Mouse (Mus musculus) midbrain, postnatal 0 days (tissue): ENCODE measurements around the gene Mfap4. TPM values are rescaled to one million over a fixed set of nuclear protein-coding genes. Genes with fewer than 3 reads are reported as not detected.

Source experiments
- ATAC-seq: fragments of 200-750 bp; cut with Nextera tagmentation; 2 replicates; pipeline ENCODE4 v1.8.0; 2017; ENCODE audit warnings: moderate number of reproducible peaks, mild to moderate bottlenecking, moderate TSS enrichment, moderate library complexity; ENCODE audit not compliant: low FRiP score
- DNase-seq: peaks from one replicate; pipeline ENCODE4 v3.0.0-alpha.2; 2015; ENCODE audit warnings: low spot score
- H3K27ac ChIP-seq: fragments of 300-500 bp; sonication (generic); 2 replicates; pipeline ENCODE4 v1.5.1; 2014; ENCODE audit warnings: low read depth, mild to moderate bottlenecking, low read length, mixed read lengths
- H3K27me3 ChIP-seq: fragments of 300-500 bp; sonication (generic); 2 replicates; pipeline ENCODE4 v1.6.1; 2014; ENCODE audit warnings: low read length, control low read depth, mixed read lengths; ENCODE audit not compliant: insufficient read depth
- H3K36me3 ChIP-seq: fragments of 300-500 bp; sonication (generic); 2 replicates; pipeline ENCODE4 v1.6.1; 2014; ENCODE audit warnings: low read length, control low read depth, mixed read lengths; ENCODE audit not compliant: insufficient read depth
- H3K4me1 ChIP-seq: fragments of 300-500 bp; sonication (generic); 2 replicates; pipeline ENCODE4 v1.6.1; 2014; ENCODE audit warnings: mild to moderate bottlenecking, control low read depth, antibody characterized with exemption, low read length, mixed read lengths; ENCODE audit not compliant: insufficient read depth
- H3K4me2 ChIP-seq: fragments of 300-500 bp; sonication (generic); 2 replicates; pipeline ENCODE4 v1.6.1; 2014; ENCODE audit warnings: low read depth, mild to moderate bottlenecking, low read length, mixed read lengths; ENCODE audit not compliant: poor library complexity, severe bottlenecking
- H3K4me3 ChIP-seq: fragments of 300-500 bp; sonication (generic); 2 replicates; pipeline ENCODE4 v1.5.1; 2014; ENCODE audit warnings: low read depth, mild to moderate bottlenecking, low read length, moderate library complexity
- H3K9ac ChIP-seq: fragments of 300-500 bp; sonication (generic); replicated peaks from 2 replicates; pipeline ENCODE4 v1.6.1; 2014; ENCODE audit warnings: mild to moderate bottlenecking, low read length, moderate library complexity, mixed read lengths; ENCODE audit not compliant: poor library complexity, severe bottlenecking
- H3K9me3 ChIP-seq: fragments of 300-500 bp; sonication (generic); 2 replicates; pipeline ENCODE4 v1.6.1; 2016; ENCODE audit warnings: low read length, control low read depth
- CTCF ChIP-seq: IDR thresholded peaks from 2 replicates; pipeline ENCODE4 v1.5.1; 2016; ENCODE audit warnings: antibody characterized with exemption, mild to moderate bottlenecking
- WGBS: fragments of 180-500 bp; shearing (Covaris S2); extraction: QIAGEN DNeasy Blood & Tissue Kit; methylation state at CpG from one replicate; pipeline ENCODE4 v1.1.7; 2014; 5-methylcytosine and 5-hydroxymethylcytosine counted together
- polyA plus RNA-seq: library from polyadenylated mRNA; unstranded; fragments of >200 nt; fragmentation: Nextera tagmentation; extraction: Ambion mirVana; gene quantifications from 2 replicates; pipeline ENCODE4 v1.2.1, GENCODE M21; 2015
- total RNA-seq: library from RNA; depleted of rRNA; stranded (reverse); fragments of >200 nt; gene quantifications from 2 replicates; pipeline ENCODE4 v1.2.3, GENCODE M21; 2014

Mfap4 gene
- total and polyA plus RNA-seq, 2 experiments from 2014 or later, result 14.1 to 22.8 TPM

DNA sequence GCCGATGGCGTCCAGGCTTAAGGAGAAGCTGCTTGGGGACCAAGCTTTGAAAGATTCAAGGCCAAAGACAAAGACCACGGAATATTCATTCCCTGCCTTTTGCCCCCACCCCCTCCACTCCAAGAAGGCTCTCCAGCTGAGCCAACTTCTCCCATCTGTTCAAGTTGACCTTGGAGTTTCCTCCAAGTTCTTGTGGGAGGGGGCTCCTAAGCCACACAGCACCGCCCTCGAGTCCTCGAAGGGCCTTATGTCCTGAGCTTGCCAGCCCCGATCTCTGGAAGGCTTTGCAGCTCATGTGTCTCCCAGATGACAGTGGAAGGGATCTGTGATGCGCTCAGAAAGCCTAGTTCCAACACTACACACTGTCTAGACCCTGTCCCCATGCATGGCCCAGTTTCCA, 37.9 kb upstream of the Mfap4 start:
- no peak for TF ChIP-seq CTCF
- Histone ChIP-seq H3K4me2 (no peak overlapping the region), H3K9me3 (no peaks in the 10 kb centered on the region), H3K27ac (no peak overlapping the region), H3K4me3 (no peak overlapping the region), H3K4me1 (no peaks in the 10 kb centered on the region), H3K36me3 (peaks cover 15% of the 10 kb centered on the region; the same call in 1 of the 2 replicates), H3K9ac (no peak overlapping the region), H3K27me3 (no peaks in the 10 kb centered on the region)
- no peak for DNase-seq
- no peak for ATAC-seq
- WGBS, result 84% methylated on average over 8 of the region's 8 CpGs

DNA sequence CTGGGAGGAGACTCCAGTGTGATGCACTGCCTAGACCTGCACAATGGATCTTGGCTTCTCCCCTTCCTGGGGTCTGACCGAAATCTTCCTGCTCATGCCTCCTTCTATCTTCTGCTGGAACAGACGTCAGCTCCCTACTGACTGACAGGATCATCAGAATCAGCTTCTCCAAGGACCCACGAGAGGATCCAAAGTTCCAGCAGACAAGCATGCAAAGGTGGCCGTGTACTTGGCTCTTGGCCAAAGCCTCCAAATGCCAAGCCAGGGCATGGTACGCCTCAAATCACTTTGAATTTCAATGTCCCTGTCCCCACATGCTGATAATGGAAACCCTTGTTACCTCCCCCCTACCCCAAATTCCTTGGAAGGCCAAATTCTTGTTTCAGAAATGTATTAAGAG, 37.2 kb upstream of the Mfap4 start:
- H3K27ac ChIP-seq, result no peak overlapping the region
- DNase-seq (peak; percentile 24), ATAC-seq (no peak)
- no peak overlapping the region for H3K4me2 ChIP-seq
- H3K9me3 ChIP-seq, result no peaks in the 10 kb centered on the region
- TF ChIP-seq CTCF, result no peak
- no peak overlapping the region for H3K9ac ChIP-seq
- peaks cover 15% of the 10 kb centered on the region; the same call in 1 of the 2 replicates for H3K36me3 ChIP-seq
- H3K4me3 ChIP-seq, result no peak overlapping the region
- 42% methylated on average over 5 of the region's 5 CpGs for WGBS
- H3K4me1 ChIP-seq, result no peaks in the 10 kb centered on the region
- no peaks in the 10 kb centered on the region for H3K27me3 ChIP-seq

DNA sequence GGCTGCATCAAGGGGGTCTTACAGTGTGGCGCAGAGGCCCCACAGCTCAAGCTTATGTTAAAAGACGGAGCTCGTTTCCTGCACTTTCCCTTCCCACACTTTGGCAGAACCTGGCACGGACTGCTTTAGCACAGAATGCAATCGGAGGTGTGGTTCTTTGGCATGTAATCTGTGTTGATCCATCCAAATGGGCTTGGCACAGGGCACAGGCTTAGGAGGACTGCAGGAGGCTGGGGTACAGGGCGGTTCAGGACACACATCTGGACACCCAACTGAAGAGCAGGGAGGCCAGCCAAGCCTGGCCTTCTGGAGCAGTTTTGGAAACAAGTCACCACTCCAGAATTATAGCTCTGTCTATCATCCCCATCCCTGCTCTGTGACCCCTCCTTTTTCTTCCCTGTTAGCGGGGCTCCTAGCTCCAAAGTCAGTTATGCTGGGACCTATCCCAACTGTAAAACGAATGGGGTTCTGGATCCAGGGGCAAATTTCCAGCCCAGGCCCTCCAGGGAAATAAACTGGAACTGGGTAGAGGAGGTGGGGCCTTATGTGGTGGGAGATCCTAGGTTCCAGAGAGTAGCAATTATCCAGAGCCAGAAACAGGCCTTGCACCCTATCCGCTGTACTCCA, 36.5 kb upstream of the Mfap4 start:
- Histone ChIP-seq H3K4me1 (no peaks in the 10 kb centered on the region), H3K4me3 (no peak overlapping the region), H3K36me3 (peaks cover 15% of the 10 kb centered on the region; the same call in 1 of the 2 replicates), H3K27me3 (no peaks in the 10 kb centered on the region), H3K4me2 (no peak overlapping the region), H3K27ac (no peak overlapping the region), H3K9ac (no peak overlapping the region), H3K9me3 (no peaks in the 10 kb centered on the region)
- TF ChIP-seq CTCF, result no peak
- WGBS, result 65% methylated on average over 9 of the region's 9 CpGs
- DNase-seq, result peak; percentile 69
- no peak for ATAC-seq

DNA sequence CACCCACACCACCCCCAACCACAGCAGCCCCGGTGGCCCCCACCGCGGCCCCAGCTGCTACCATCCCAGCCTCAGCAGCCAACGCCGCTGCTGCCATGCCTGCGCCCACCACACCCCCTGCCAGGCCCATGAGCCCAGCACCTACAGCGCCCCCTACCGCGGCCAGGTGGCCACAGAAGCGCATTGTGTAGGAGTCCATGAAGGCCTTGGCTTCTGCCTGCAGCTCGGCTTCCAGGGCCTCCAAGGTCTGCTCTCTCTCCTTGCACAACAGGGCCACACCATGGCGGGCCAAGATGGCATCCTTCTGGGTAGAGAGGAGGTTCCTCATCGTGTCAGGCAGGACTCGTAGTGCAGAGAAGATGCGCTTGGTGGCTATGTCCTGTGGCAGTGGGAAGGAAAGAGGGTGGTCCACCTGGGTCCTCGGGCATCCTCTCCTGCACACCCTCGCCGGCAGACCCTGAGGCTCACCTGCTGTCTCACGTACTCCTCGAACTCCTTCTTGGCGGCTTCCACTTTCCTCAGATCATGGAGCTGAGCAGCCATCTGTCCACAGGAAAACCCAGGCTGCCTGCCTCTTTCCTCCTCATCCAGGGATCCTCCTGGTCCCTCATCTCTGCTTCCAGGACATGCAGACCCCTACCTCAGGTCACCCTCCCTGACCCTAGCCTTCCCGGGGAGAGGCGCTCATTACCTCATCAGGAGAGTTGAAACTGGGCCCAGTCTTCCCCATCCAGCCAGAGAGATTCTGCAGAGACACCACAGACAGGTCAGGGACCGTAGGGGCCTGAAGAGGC, 35.5 kb upstream of the Mfap4 start:
- Histone ChIP-seq H3K9me3 (no peaks in the 10 kb centered on the region), H3K9ac (no peak overlapping the region), H3K27me3 (no peaks in the 10 kb centered on the region), H3K27ac (no peak overlapping the region), H3K4me2 (no peak overlapping the region), H3K36me3 (peaks cover 15% of the 10 kb centered on the region; the same call in 1 of the 2 replicates), H3K4me3 (no peak overlapping the region), H3K4me1 (no peaks in the 10 kb centered on the region)
- ATAC-seq, result no peak
- peak; percentile 40 for TF ChIP-seq CTCF
- no peak for DNase-seq
- WGBS, result 78% methylated on average over 24 of the region's 24 CpGs

DNA sequence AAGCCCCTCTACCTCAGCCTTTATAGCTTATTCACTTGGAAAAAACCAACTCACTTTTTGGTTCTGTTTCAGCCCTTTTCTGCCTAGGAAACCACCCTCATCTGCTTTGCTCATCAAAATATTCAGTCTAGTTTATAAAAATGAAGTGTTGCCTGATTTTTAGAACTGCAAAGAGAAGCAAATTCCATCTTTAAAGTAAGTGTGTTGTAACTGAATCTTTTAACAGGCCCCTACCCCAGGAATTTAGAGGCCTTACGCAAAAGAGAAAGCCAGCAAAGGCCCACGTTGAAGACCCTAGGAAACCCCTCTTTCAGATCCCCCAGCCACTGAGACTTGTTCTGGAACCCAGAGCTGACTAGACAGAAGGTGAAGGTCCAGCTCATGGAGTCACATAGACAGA, 21.2 kb upstream of the Mfap4 start:
- no peak overlapping the region for H3K4me3 ChIP-seq
- H3K36me3 ChIP-seq, result no peaks in the 10 kb centered on the region
- TF ChIP-seq CTCF, result no peak
- no peaks in the 10 kb centered on the region for H3K9me3 ChIP-seq
- no peak overlapping the region for H3K4me2 ChIP-seq
- WGBS, result 90% methylated on average over 2 of the region's 2 CpGs
- H3K9ac ChIP-seq, result no peak overlapping the region
- DNase-seq (no peak), ATAC-seq (no peak)
- no peaks in the 10 kb centered on the region for H3K27me3 ChIP-seq
- H3K4me1 ChIP-seq, result no peaks in the 10 kb centered on the region
- no peak overlapping the region for H3K27ac ChIP-seq

DNA sequence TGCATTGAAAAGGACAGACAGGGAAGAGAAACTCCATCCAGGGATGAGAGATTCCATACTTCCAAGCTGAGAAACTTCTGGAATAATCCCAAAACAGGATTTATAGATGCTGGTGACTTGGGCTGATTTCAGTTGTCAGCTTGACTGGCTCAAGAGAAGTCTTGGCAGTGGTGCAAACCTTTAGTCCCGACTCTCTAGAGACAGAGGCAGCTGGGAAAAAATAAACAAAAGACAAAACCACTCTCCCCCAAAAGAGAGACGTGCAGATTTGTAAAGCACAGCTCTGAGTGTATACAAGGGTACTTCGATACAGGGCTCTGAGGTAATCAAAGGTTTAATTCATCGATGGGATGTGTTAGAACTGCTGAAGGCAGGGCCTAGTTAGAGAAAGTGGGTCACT, 19.8 kb upstream of the Mfap4 start:
- H3K27ac ChIP-seq, result no peak overlapping the region
- H3K36me3 ChIP-seq, result no peaks in the 10 kb centered on the region
- H3K4me2 ChIP-seq, result no peak overlapping the region
- H3K4me3 ChIP-seq, result no peak overlapping the region
- H3K4me1 ChIP-seq, result no peaks in the 10 kb centered on the region
- no peaks in the 10 kb centered on the region for H3K9me3 ChIP-seq
- no peak for ATAC-seq
- TF ChIP-seq CTCF, result no peak
- H3K27me3 ChIP-seq, result no peaks in the 10 kb centered on the region
- DNase-seq, result no peak
- WGBS, result 47% methylated on average over 4 of the region's 4 CpGs
- no peak overlapping the region for H3K9ac ChIP-seq
